Mouse (Mus musculus): ENCODE measurements around the gene Usp35. TPM values are rescaled to one million over a fixed set of nuclear protein-coding genes. Genes with fewer than 3 reads are reported as not detected.
A peak's percentile ranks its signal among the peaks of the same experiment; 100 is the strongest.

The Usp35 gene
- total RNA-seq, 1 experiment from 2014 or later, result 8.0 TPM

DNA sequence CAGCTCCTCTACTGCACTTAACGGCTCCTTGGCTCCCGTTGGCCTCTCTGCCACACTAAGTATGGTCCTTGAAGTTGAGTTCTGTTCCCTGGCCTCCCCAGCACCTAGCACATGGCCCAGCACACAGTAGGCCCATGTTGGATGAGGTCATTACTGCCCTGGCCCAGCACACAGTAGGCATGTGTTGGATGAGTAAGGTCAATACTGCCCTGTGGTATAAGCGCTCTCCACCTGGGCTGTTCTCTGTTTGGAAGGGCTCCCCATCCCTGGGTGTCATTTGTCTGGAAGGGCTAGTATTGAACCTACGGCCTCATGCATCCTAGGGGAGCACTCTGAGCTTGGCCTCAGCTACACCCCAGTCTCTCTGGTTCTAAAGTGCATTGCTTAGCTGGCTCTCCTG, 4.4 kb downstream of the Usp35 start:
- ATAC-seq (replicated peaks; ENCODE audit: insufficient number of reproducible peaks, low FRiP score, low TSS enrichment, poor library complexity, severe bottlenecking), result no peak

DNA sequence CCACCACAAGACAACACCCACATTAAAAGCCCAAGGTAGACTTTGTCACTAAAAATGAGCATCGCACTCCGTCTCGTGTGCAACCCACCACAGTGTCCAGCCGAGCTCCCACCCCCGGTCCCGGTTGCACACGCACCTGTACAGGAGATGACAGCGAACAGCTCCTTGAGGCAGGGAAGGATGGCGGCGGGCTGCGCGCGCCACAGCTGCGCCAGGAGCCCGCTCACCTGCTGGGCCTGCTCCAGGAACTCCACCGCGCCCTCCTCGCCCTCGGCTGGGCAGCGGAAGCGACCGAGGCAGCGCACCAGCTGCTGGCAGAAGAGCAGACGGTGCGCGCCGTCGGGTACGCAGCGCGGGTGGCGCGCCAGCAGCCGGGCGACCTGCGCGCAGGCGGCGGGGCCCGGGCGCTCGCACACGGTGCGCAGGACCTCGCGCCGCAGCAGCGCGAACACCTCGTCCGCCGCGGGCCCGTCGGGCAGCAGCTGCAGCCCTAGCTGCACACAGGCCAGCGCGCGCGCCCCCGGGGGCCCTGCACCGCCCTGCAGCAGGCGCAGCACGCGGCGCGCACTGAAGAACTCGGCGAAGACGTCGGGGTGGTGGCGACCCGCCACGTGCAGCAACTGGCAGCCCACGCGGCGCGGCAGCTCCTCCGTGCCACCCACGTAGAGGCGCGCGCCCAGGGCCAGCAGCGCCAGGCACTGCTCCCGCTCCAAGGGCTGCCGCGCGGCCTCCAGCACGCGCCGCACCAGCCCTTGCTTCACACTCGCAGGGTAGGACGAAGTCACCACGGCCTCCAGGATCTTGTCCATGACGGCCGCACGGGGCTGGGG, 6.4 kb downstream of the Usp35 start:
- ATAC-seq (replicated peaks; ENCODE audit: insufficient number of reproducible peaks, low FRiP score, low TSS enrichment, poor library complexity, severe bottlenecking), result no peak

DNA sequence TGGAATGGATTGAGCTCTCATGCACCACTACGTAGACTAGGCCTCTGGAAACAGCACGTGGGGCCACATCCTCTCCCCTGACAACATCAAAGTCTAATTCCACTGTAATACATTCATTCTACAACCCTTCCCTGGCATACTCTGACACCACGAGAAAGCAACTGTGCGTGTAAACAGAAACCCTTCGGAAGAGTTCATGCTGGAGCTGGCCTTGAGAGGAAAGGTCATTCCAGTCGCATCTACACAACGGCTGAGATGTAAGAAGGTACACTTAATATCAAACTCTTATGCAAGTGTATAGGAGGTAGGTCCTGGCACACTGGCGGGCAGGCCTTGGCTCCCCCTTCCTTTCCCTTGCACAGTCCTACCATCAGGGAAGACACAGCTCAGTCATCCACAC, 7.5 kb downstream of the Usp35 start:
- ATAC-seq (replicated peaks; ENCODE audit: insufficient number of reproducible peaks, low FRiP score, low TSS enrichment, poor library complexity, severe bottlenecking), result no peak

DNA sequence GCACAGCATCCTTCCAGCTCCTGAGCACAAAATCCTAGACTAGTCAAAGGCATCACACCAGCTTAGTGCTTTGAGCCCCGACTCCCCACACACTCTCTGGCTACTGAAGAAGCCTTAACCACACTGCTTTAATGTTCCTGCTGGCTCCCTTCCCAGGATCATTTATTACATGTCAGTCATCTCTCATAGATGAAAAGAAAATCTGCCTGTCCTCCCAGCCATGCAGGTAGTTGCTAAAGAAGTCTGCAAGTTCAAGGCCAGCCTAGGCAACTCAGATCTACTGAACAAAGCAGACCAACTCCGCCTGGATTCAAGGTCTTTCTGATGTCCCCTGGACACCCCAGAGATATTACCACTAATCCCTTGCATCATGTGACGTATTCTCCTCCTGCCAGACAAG, 14.1 kb downstream of the Usp35 start:
- no peak for ATAC-seq (replicated peaks; ENCODE audit: insufficient number of reproducible peaks, low FRiP score, low TSS enrichment, poor library complexity, severe bottlenecking)

DNA sequence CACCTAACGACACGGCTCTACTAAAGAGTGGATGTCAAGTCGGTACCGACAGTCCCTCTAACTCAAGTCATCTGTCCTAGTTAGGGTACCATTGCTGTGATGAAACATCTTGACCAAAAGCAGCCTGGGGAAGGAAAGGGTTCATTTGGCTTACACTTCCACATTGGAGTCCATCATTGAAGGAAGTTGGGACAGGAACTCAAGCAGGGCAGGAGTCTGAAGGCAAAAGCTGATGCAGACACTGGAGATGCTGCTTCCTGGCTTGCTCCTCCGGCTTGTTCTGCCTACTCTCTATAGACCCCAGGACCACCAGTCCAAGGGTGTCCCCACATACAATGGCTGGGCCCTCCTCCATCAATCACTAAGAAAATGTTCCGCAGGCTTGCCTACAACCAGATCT, 16.2 kb downstream of the Usp35 start:
- no peak for ATAC-seq (replicated peaks; ENCODE audit: insufficient number of reproducible peaks, low FRiP score, low TSS enrichment, poor library complexity, severe bottlenecking)

DNA sequence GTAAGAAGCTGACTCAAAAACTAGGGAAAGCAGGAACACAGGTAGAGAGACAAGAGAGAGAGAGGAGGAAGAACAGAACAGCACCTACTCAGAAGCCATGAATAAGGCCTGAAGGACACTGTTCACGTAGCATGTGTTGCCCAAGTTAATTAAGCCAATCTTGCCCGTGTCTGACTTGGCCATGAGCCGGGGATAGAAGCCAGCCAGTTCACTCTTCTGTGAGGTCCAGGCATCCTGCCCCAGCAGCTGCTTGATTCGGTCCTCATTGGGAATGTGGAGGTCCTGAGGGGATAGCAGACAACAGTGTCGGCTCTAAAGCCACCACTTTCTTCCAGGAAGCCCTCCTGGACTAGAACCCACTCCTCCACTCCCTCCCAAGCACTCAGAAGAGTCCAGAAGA, 17.2 kb downstream of the Usp35 start:
- ATAC-seq (replicated peaks; ENCODE audit: insufficient number of reproducible peaks, low FRiP score, low TSS enrichment, poor library complexity, severe bottlenecking), result no peak

DNA sequence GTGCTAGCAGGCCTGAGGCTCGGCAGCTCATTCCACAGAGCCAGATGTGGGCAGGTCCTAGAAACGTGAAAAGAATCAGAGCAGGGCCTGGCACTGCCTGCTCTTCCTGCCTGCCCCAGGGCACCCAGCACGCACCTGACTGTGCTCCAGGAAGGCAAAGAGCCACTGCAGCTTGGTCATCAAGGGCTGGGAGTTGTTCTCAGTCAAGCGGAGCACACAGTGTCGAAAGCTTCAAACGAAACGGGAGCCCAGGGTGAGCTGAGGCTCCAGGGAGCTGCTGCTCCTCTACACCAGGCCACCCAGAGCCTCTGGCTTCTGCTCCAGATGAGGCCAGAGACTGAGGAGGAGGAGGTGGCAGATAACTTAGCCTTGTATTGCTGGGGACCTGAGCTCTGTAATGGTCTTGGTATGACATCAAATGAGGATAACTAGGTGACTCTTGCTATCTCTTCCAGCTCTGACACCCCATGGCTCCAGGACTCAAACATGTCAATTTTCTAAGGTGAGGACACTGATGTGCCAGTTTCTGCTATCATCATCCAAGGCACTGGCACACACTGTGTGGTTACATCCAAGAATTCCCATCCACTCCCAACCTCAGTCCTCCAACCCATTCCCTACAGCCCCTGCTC, 18.3 kb downstream of the Usp35 start:
- no peak for ATAC-seq (replicated peaks; ENCODE audit: insufficient number of reproducible peaks, low FRiP score, low TSS enrichment, poor library complexity, severe bottlenecking)

DNA sequence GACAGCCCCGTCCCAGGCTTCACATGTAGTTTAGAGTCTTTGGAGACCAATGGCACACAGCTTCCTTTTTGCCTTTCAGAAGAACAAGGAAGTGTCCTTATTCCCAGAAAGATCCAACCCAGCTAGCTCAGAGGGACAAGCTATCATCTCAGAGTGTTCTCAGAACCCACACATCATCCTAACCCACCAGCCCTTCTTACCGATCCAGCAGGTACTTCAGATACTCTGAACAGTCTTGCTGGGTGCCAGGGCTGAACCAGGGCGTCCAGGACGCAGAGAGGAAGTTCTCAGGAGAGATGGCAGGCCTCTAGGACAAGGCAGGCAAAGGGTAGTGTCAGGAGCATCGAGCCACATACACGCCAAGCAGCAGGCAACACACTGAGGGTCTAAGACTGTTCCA, 19.0 kb downstream of the Usp35 start:
- no peak for ATAC-seq (replicated peaks; ENCODE audit: insufficient number of reproducible peaks, low FRiP score, low TSS enrichment, poor library complexity, severe bottlenecking)

DNA sequence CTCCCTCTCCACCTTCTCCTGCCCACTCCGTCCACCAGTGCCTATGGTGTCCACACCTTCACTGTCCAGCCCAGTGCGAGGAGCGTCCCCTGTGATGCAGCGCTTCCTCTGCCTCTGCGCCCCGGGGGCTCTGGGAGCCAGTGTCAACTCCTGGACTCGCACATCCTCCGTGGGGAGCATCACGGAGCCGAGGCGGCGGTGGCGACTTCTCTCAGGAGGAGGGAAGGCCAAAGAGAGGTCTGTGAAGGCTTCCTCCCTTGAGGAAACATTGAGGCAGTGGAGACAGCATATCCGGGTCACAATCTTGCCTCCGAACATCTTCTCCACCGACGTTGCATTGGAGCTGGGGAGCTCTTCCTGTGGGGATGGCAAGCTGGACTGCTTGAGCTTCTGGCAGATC, 19.6 kb downstream of the Usp35 start:
- no peak for ATAC-seq (replicated peaks; ENCODE audit: insufficient number of reproducible peaks, low FRiP score, low TSS enrichment, poor library complexity, severe bottlenecking)

DNA sequence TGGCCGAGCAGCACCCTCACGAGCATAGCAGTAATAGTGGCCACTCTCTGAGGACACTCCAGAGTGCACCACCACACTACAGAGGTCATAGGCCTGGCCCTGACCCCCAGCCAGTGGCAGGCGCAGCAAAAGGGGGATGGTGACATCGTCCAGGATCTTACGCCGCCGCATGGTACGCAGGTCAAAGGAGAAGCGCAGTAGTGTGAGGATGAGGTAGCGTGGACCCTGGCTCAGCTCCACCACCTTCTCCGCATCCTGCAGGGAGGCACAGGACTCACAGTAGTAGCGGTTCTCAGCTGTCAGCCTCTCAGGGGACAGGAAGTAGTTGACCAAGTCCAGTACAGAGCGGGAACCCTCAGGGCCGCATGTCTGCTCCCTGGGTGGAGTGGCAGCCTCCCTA, 20.2 kb downstream of the Usp35 start:
- 0 out of 2 replicates have a peak, but pooled peaks have one; percentile 15 for ATAC-seq (replicated peaks; ENCODE audit: insufficient number of reproducible peaks, low FRiP score, low TSS enrichment, poor library complexity, severe bottlenecking)

DNA sequence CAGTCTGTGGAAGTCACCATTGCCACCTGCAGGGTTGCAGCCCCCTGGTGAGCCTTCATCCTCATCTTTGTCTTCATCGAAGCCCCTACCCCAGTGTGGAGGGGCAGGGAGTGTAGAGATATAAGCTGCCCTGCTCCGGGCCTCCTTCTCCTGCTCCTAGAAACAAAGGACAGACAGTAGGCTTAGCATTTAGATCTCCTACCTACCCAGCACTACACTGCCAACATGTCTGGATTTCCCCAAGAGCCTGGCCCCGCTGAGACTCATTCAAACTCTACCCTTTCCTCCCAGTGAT, 21.5 kb downstream of the Usp35 start:
- no peak for ATAC-seq (replicated peaks; ENCODE audit: insufficient number of reproducible peaks, low FRiP score, low TSS enrichment, poor library complexity, severe bottlenecking)

DNA sequence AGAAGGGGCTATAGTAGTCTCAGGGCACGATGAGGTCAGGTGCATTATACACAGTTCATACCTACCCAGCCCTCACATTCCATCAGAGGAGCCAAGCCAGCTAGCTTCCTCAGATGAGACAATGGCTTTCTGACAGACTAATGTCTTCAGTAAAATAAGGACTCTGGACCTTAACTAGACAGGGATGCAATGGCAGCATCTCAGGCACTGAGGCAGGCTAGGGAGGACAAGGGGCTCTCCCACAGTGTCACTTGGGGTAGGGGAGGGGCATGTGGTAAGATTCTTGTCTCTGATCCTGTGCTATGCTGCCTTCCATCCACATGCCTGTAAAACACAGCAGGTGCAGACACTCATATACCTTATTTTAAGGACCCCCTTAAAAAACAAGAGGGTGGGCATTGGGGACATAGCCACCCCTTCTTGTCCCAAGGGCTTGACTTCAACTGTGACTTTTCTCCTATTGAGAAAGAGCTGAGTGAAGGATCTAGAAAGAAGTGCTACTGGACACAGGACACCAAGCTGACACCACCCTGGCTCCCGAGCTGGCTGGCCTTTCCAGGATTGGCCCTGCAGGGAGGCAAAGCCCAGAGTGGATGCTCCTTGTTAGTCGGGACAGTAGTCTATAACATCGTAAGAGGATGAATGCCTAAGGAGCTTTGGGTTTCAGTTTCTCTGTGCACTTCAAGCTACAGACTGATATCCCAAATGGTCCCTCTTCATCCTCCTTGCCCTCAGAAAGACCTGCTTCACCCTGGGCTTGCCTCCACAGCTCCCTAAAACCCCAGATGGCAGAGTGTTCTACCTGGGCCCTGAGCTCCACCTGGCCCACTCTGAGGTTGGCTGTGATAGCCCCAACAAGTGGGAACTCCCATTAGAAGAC, 22.1 kb downstream of the Usp35 start:
- no peak for ATAC-seq (replicated peaks; ENCODE audit: insufficient number of reproducible peaks, low FRiP score, low TSS enrichment, poor library complexity, severe bottlenecking)

DNA sequence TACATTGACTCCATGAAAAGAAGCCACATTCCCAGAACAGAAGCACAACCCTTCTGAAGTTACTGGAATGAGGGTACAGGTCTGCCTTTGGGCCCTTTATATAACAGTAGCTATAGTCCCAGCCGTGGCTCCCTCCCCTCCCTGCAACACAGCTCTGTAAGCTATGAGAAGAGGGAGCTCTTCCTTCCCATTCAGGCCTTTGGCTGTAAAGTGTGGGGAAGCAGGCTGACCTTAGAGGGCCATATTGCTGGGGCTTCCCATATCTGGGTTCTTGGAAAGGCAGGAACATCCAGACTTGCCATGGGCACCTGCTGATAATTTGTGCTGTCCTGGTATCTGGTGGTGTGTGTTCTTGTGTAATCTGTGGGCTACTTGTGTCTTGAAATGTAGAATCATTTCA, 24.3 kb downstream of the Usp35 start:
- ATAC-seq (replicated peaks; ENCODE audit: insufficient number of reproducible peaks, low FRiP score, low TSS enrichment, poor library complexity, severe bottlenecking), result no peak

DNA sequence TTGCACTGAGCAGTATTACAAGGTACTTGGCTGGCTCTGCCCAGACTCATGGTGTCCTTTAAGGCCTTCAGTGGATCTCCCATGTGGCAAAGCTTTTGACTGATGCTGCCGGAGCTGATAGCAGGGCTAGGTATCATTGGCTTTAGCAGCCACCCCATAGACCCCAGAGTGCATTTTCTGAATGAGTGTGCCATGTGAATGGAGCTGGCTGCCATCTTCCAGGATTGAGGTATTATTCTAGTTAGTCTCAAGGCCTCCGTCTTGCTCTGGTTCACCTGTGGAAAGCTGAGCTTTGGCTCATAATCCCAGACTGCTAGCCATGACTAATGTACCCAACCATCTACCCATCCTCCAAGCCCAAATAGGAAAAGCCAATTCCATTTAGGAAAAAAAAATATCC, 25.0 kb downstream of the Usp35 start:
- ATAC-seq (replicated peaks; ENCODE audit: insufficient number of reproducible peaks, low FRiP score, low TSS enrichment, poor library complexity, severe bottlenecking), result no peak

DNA sequence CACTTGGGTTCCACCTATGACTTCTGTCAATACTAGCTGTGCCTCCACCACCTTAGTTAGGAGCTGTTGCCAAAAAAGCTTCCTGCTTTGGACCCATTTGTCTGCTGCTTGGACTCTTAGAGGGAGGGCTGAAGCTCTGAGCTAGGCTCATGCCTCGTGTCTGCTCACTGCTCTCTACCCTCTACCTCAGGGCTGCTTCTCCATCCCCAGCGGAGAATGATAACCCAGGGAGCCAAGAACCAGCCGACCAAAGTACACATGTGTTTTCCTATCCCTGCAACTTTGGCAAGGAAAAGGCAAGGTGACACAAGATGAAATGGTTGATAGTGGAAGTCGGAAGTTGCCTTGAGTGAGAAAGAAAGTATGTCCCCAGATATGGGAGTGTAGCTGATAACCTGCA, 26.6 kb downstream of the Usp35 start:
- no peak for ATAC-seq (replicated peaks; ENCODE audit: insufficient number of reproducible peaks, low FRiP score, low TSS enrichment, poor library complexity, severe bottlenecking)

DNA sequence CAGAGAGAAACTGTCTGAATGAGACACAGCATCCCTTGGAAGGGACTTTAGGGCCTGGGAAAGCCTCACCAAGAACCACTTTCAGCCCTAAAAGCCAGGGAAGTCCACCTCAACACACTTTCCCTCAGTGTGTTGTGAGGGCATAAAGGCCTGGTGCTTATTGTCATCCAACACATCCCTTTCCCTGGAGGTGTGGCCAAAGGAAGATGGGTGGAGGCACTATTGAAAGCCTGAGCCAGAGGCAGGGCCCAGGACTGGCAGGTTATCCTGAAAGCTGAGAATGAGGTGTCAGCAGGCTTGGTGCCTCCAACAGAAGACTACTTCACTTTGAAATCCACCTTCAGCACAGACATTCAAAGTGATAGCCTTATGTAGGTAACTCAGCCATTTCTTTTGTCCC, 27.3 kb downstream of the Usp35 start:
- no peak for ATAC-seq (replicated peaks; ENCODE audit: insufficient number of reproducible peaks, low FRiP score, low TSS enrichment, poor library complexity, severe bottlenecking)

DNA sequence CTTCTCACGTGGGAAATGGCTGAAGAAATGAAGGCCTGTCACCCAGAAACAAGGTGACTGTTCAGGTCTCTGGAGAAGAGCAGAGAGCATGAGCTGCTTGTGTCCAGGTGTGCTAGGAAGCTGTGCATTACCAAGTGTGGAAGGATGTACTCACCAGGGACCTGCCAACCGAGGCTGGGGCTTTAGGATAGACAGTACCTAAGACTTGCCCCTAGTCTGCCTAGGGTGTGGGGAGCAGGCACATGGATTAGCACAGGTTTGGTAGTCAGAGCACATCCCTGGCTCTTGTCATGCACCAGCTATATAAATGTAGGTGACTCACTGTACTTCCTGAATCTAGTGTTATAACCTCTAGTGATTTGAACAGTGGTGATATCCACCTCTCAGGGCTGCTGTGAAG, 28.2 kb downstream of the Usp35 start:
- ATAC-seq (replicated peaks; ENCODE audit: insufficient number of reproducible peaks, low FRiP score, low TSS enrichment, poor library complexity, severe bottlenecking), result no peak

DNA sequence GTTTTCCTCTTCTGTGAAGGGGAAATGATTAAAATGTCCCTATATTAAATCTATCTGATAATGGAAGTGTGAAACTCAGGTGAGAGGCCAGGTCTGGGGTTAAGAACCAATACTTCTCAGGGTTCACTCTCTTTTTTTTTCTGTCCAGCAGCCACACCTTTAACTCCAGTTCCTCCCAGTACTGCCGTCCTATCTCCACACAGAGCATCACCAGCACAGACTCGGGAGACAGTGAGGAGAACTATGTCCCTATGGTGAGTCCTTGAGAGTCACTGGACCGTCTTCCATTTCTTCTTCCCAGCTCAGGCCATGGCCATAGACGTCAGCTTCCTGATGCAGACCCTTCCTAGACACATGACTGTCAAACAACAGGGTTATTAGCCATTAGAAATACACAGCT, 28.9 kb downstream of the Usp35 start:
- ATAC-seq (replicated peaks; ENCODE audit: insufficient number of reproducible peaks, low FRiP score, low TSS enrichment, poor library complexity, severe bottlenecking), result no peak

DNA sequence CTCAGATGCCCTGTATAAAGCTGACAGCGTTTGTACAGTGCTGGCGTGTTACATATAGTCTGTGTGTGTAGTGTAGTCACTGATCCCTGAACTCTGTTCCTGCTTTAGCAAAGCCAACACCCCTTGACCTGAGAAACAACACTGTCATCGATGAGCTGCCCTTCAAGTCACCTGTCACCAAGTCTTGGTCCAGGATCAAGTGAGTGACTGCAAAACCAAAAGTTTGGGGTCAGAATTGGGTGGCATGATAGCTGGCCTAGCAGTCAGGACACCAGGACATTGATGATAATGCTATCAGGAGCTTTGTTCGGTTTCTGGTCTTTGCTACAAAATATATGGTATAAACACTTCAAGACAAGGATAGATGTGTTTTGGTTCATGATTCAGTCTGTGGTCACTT, 29.6 kb downstream of the Usp35 start:
- no peak for ATAC-seq (replicated peaks; ENCODE audit: insufficient number of reproducible peaks, low FRiP score, low TSS enrichment, poor library complexity, severe bottlenecking)

DNA sequence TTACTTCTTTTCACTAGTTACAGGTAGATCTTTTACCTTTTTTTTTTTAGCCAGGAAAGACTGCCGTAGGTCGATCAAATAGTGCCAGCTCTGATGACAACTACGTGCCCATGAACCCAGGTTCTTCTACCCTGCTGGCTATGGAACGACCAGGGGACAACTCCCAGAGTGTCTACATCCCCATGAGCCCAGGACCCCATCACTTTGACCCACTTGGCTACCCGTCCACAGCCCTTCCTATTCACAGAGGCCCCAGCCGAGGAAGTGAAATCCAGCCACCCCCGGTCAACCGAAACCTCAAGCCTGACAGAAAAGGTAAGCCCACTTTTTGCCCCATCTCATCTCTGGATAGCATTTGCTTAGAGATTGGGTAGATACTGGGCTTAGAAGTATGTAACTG, 30.5 kb downstream of the Usp35 start:
- no peak for ATAC-seq (replicated peaks; ENCODE audit: insufficient number of reproducible peaks, low FRiP score, low TSS enrichment, poor library complexity, severe bottlenecking)
